Mouse (Mus musculus): ENCODE results near the gene Zmym4.
"Not testable (repeated sequence)": the region's sequence is repeated elsewhere in the genome, so short reads cannot be mapped to it uniquely, and the experiment has no call there.

- TF ChIP-seq CTCF (IDR thresholded peaks at IDR 0.05; ENCODE audit: control insufficient read depth, insufficient read depth, insufficient replicate concordance, low read depth, low read length); POLR2A (IDR thresholded peaks at IDR 0.05; ENCODE audit: control insufficient read depth, low read depth, low read length): not testable (repeated sequence)
Observed at GRCm38 (mm10) chr4:126950801-126951200, 17.1 kb downstream of the Zmym4 start.

All from testis, adult 2 months (tissue).